Mouse (Mus musculus): ENCODE results near the gene Tmc4. TPM values are rescaled to one million over a fixed set of nuclear protein-coding genes. Genes with fewer than 3 reads are reported as not detected.

The Tmc4 gene
- polyA plus RNA-seq, 1 experiment, result 12.6 TPM

DNA sequence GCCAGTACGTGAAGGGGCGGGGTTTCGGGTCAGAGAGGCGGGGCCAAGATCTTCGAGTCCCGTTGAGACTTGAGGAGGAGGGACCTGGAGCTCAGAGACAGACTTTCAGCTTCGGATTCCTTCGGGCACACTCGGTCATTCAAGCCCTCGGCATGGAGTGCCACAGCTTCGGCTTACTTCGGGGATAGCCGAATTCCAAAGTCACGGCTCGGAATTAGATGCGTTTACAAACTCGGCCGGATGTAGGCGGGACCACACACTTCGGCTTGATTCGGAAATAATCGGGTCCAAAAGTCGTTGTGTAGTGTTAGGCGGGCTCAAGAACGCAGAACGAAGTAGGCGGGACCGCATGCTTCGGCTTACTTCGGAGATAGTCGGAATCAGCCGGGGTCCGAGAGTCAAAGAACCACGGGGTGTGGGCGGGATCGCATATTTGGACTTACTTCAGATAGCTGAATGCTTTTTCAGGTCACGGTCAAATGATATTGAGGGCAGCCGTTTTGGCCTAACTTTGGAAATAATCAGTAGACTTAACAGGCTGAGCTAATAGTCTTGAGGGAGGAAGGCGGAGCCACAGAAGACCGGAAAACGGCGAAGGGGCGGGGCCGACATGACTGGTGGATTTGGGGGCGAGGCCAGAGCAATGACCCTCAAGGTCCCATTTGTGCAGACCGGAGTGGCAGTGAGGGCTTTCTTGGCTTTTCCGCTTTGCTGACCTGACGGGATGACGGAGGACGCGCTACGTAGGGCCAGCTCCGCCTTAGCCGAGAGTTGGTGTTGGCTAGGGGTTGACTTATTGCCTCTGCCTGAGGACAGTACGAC lies 15.8 kb upstream of the Tmc4 start, which contains the start of gene Mboat7:
Mboat7 (minus strand) TSS at position 537 of the 822 bp plus-strand sequence.
- no peaks in the 10 kb centered on the region for H3K4me1 ChIP-seq (ENCODE audit: control insufficient read depth, insufficient read depth, low read length)
- H3K4me3 ChIP-seq (ENCODE audit: insufficient read depth, low read length), result peak within 1 kb of the TSS; percentile 53
- H3K27ac ChIP-seq (ENCODE audit: insufficient read depth, low read length), result peak within 1 kb of the TSS; percentile 29
- no peak for TF ChIP-seq CTCF (IDR thresholded peaks at IDR 0.05; ENCODE audit: extremely low read depth, insufficient read depth, low read length)
- peak; percentile 83 for TF ChIP-seq POLR2A (IDR thresholded peaks at IDR 0.05; ENCODE audit: extremely low read depth, insufficient read depth, low read length)

DNA sequence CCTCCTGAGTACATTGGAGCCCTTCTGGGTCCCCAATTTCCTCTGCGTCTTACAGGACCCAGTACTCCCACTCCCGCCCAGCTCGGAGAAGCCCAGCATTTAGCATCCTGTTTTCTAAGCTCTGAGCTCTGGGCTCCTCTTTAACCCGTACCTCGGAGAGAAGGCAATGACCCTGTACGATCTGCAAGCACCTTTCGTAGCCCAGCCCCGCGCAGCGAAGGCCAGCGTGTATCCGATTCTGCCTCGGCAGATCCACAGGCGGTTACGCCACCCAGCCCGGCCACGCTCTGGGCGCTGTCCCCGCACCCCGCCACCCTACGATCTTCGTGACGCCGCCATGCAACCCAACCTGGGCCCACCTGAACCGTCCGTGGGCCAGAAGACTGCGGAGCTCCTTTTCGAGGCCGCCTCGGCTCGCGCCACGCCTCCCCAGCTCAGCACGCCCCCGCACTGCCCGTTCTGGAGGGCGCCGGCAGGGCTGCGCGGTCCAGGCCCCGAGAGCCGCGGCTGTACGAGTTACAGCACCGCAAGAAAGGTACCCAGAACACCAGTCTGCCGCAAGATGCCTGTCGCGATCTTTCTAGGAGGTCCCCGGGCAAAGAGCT lies 15.1 kb upstream of the Tmc4 start, which contains the start of gene Tsen34:
Tsen34 (plus strand) TSS at position 482 of the 605 bp plus-strand sequence.
- Histone ChIP-seq H3K27ac (ENCODE audit: insufficient read depth, low read length) (peak within 1 kb of the TSS; percentile 29), H3K4me1 (ENCODE audit: control insufficient read depth, insufficient read depth, low read length) (no peaks in the 10 kb centered on the region), H3K4me3 (ENCODE audit: insufficient read depth, low read length) (peak within 1 kb of the TSS; percentile 53)
- TF ChIP-seq POLR2A (IDR thresholded peaks at IDR 0.05; ENCODE audit: extremely low read depth, insufficient read depth, low read length), result no peak
- TF ChIP-seq CTCF (IDR thresholded peaks at IDR 0.05; ENCODE audit: extremely low read depth, insufficient read depth, low read length), result no peak

DNA sequence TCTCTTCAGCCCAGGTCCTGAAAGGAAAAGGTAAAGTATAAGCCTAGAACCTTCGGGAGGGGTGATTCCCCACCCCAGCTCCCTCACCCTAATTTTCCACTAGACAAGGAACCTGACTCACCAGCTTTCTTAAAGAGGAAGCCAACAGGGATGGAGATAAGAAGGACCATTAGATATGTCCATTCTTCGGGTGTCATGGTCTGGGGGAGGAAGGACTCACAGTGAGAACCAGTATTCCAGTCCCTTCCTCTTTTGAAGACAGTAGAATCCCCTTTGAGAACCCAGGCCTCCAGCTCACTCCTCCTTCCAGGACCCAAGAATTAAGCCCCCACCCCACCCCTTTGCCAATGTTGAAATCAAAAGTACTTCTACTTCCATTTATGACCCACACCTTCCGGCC lies 14.6 kb upstream of the Tmc4 start:
- H3K4me3 ChIP-seq (ENCODE audit: insufficient read depth, low read length), result peak overlapping the region; percentile 53
- no peak overlapping the region for H3K27ac ChIP-seq (ENCODE audit: insufficient read depth, low read length)
- H3K4me1 ChIP-seq (ENCODE audit: control insufficient read depth, insufficient read depth, low read length), result no peaks in the 10 kb centered on the region
- no peak for TF ChIP-seq CTCF (IDR thresholded peaks at IDR 0.05; ENCODE audit: extremely low read depth, insufficient read depth, low read length)
- no peak for TF ChIP-seq POLR2A (IDR thresholded peaks at IDR 0.05; ENCODE audit: extremely low read depth, insufficient read depth, low read length)

DNA sequence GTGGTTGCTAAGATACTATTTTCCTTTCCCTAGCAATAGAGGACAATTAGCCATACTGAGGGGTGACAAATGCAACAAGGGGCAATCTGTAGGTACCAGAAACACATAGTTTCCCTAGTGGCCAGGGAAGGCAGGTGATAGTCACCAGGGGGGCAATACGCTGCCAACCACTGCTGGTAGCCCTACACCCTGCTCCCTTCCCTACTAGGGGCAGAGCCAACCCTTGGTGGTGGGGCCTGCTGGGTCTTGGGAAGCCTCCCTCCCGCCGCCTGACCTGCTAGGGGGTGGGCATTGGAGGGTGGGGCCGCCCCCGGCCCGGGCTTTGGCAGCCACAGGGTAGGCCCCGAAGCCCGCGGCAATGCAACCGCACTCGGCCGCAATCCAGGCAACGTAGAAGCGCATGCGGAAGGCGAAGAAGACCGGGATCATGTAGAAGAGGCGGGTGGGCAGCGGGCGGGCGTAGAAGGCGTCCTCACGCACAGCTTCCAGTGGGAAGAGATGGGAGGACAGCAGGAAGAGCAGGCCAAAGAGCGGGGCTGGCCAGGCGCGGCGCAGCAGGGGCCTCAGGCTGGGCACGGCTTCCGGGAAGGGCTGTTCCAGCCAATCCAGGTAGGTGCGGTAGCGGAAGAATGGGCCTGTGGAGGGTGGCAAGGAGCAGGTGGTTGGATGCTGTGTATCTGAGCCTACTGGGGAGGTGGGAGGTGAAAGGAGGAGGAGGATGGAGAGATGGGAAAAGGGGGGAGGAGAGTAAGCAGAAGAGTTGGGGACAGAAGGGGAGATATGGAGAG lies 8.2 kb upstream of the Tmc4 start:
- Histone ChIP-seq H3K27ac (ENCODE audit: insufficient read depth, low read length) (no peak overlapping the region), H3K4me1 (ENCODE audit: control insufficient read depth, insufficient read depth, low read length) (peaks cover 8% of the 10 kb centered on the region; the same call in 1 of the 2 replicates), H3K4me3 (ENCODE audit: insufficient read depth, low read length) (no peak overlapping the region)
- TF ChIP-seq CTCF (IDR thresholded peaks at IDR 0.05; ENCODE audit: extremely low read depth, insufficient read depth, low read length) (no peak), POLR2A (IDR thresholded peaks at IDR 0.05; ENCODE audit: extremely low read depth, insufficient read depth, low read length) (no peak)

GRCm38 (mm10) chr7:3684698-3685097 lies 7.3 kb upstream of the Tmc4 start:
- Histone ChIP-seq H3K4me1 (ENCODE audit: control insufficient read depth, insufficient read depth, low read length) (peaks cover 8% of the 10 kb centered on the region; the same call in 1 of the 2 replicates), H3K27ac (ENCODE audit: insufficient read depth, low read length) (peak overlapping the region; percentile 88)

DNA sequence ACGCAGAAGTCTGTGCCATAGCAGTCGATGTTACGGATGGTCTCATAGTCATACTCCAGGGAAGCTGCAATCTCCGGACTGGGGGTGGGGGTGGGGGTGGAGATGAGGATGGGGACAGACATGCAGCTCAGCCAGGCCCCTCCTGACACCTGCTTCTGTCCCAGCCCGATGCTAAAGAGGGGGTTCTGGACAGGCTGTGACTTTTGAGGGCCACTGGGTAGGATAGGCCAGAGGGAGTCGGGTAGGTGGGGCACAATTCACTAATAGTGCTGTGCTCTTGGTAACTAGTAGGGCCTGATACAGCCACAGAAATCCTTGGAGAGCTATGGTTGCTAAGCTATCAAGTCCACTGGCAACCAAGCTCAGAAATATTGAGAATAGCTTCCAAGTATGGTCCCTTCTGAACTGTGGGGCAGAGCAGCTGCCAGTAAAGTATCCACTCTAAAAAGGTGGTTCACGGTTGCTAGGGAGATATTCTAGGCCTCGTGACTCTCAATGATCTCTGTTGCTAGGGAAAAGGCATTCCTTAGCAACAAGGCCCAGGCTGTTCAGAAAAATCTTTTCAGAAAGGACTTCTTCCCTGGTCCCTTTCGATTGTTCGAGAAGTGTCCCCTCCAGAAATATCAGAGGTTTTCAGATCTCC lies 6.7 kb upstream of the Tmc4 start:
- 0 out of 2 replicates have a peak, but pooled peaks have one; percentile 9 for TF ChIP-seq POLR2A (IDR thresholded peaks at IDR 0.05; ENCODE audit: extremely low read depth, insufficient read depth, low read length)
- TF ChIP-seq CTCF (IDR thresholded peaks at IDR 0.05; ENCODE audit: extremely low read depth, insufficient read depth, low read length), result no peak
- peak overlapping the region; percentile 88 for H3K27ac ChIP-seq (ENCODE audit: insufficient read depth, low read length)
- peaks cover 8% of the 10 kb centered on the region; the same call in 1 of the 2 replicates for H3K4me1 ChIP-seq (ENCODE audit: control insufficient read depth, insufficient read depth, low read length)

More at GRCm38 (mm10) chr7:3684698-3685097, 7.3 kb upstream of the Tmc4 start:
- TF ChIP-seq CTCF (IDR thresholded peaks at IDR 0.05; ENCODE audit: extremely low read depth, insufficient read depth, low read length) (no peak), POLR2A (IDR thresholded peaks at IDR 0.05; ENCODE audit: extremely low read depth, insufficient read depth, low read length) (no peak)
- no peak overlapping the region for H3K4me3 ChIP-seq (ENCODE audit: insufficient read depth, low read length)

GRCm38 (mm10) chr7:3676371-3676770 lies 982 bp downstream of the Tmc4 start:
- Histone ChIP-seq H3K27ac (ENCODE audit: insufficient read depth, low read length) (no peak overlapping the region), H3K4me1 (ENCODE audit: control insufficient read depth, insufficient read depth, low read length) (no peaks in the 10 kb centered on the region), H3K4me3 (ENCODE audit: insufficient read depth, low read length) (no peak overlapping the region)
- TF ChIP-seq CTCF (IDR thresholded peaks at IDR 0.05; ENCODE audit: extremely low read depth, insufficient read depth, low read length) (no peak), POLR2A (IDR thresholded peaks at IDR 0.05; ENCODE audit: extremely low read depth, insufficient read depth, low read length) (no peak)

More for the DNA sequence above, 6.7 kb upstream of the Tmc4 start:
- H3K4me3 ChIP-seq (ENCODE audit: insufficient read depth, low read length), result no peak overlapping the region

DNA sequence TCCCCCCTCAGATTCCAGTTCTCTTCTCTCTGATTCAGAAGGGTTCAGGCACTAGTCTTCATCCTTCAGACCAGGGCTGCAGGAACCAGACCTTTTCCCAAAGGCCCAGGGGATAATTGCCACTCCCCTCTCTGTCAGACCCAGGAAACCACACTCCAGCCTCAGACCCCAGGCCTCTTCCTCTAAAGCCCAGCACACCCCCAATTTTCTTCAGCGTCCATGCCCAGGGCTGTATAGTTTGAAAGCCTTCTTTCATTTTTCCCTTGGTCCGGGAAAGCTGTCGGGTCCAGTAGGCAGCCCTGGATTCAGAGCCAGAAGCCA lies 2.2 kb downstream of the Tmc4 start:
- Histone ChIP-seq H3K27ac (ENCODE audit: insufficient read depth, low read length) (no peak overlapping the region), H3K4me1 (ENCODE audit: control insufficient read depth, insufficient read depth, low read length) (no peaks in the 10 kb centered on the region), H3K4me3 (ENCODE audit: insufficient read depth, low read length) (no peak overlapping the region)
- TF ChIP-seq CTCF (IDR thresholded peaks at IDR 0.05; ENCODE audit: extremely low read depth, insufficient read depth, low read length) (no peak), POLR2A (IDR thresholded peaks at IDR 0.05; ENCODE audit: extremely low read depth, insufficient read depth, low read length) (no peak)

Measured in cortical plate, adult 2 months (tissue).